ENCODE assay signal across 16 mouse cellular contexts in the genomic region with DNA sequence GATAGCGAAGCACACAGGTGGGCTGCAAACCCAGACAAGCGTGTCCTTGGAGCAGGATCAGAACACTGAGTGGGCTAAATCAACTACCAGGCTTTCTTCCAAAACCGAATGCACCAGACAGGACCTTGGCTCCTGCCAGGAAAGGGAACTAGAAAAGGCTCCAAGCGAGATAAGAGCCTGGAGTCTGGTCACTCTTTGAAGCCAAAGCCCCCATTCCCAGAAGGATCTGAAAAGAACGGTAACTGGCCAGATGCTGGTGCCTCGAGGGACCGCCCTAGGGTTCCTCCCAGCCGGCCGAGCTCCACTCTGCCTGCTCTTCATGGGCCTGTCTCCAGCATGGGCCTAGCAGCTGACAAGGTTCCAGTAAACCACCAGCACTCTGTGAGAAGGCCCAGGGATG.
DNase-seq lines count a peak whose midpoint lies in the region; ATAC-seq and TF ChIP-seq lines count a peak whose summit lies in the region.
"Had no signal": no experiment of that assay in that cellular context is flagged by ENCODE, and none has a peak within 500 bp of the region (broad histone marks: within the 10 kb centered on the region; RNA-seq: fewer than 3 reads in every experiment).

No protein-coding gene starts in this region.

- no peaks in the 10 kb centered on the region for H3K4me1 ChIP-seq in hindbrain, embryonic 16.5 days (ENCODE audit: control insufficient read depth, insufficient read depth, low read depth, low read length)
- no peaks in the 10 kb centered on the region for H3K4me1 ChIP-seq in hindbrain, embryonic 14.5 days (replicated peaks; ENCODE audit: control insufficient read depth, insufficient read depth, low read length)
- peaks cover 14% of the 10 kb centered on the region for H3K4me1 ChIP-seq in heart, adult 2 months (ENCODE audit: control insufficient read depth, insufficient read depth, low read length)
- H3K4me1 ChIP-seq: embryonic facial prominence, embryonic 12.5 days; lung, embryonic 15.5 days; midbrain, embryonic 15.5 days; neural tube, embryonic 13.5 days had no signal

- peaks cover 11% of the 10 kb centered on the region for H3K36me3 ChIP-seq in hindbrain, embryonic 16.5 days (ENCODE audit: control insufficient read depth, insufficient read depth, low read length)
- peaks cover 14% of the 10 kb centered on the region for H3K36me3 ChIP-seq in hindbrain, embryonic 14.5 days (replicated peaks; ENCODE audit: control insufficient read depth, insufficient read depth)
- peaks cover 10% of the 10 kb centered on the region for H3K36me3 ChIP-seq in heart, adult 2 months (ENCODE audit: control insufficient read depth, insufficient read depth, low read length)

- no peaks in the 10 kb centered on the region for H3K9me3 ChIP-seq in hindbrain, embryonic 16.5 days (ENCODE audit: control insufficient read depth, low read length)
- no peaks in the 10 kb centered on the region for H3K9me3 ChIP-seq in hindbrain, embryonic 14.5 days (ENCODE audit: control insufficient read depth, low read length)
- H3K9me3 ChIP-seq: embryonic facial prominence, embryonic 12.5 days; lung, embryonic 15.5 days; midbrain, embryonic 15.5 days; neural tube, embryonic 13.5 days had no signal

- 0 out of 2 replicates have a peak overlapping the region, but pooled peaks have one; percentile 12 for H3K27ac ChIP-seq in hindbrain, embryonic 16.5 days (ENCODE audit: low read depth, low read length)
- no peak overlapping the region for H3K27ac ChIP-seq in hindbrain, embryonic 14.5 days
- H3K27ac ChIP-seq in heart, adult 2 months, result peak overlapping the region; percentile 63
- H3K27ac ChIP-seq: embryonic facial prominence, embryonic 12.5 days; lung, embryonic 15.5 days; midbrain, embryonic 15.5 days; neural tube, embryonic 13.5 days had no signal

- H3K9ac ChIP-seq in hindbrain, embryonic 16.5 days (ENCODE audit: low read depth, low read length), result no peak overlapping the region
- no peak overlapping the region for H3K9ac ChIP-seq in hindbrain, embryonic 14.5 days
- 0 out of 2 replicates have a peak overlapping the region, but pooled peaks have one; percentile 28 for H3K9ac ChIP-seq in heart, adult 2 months (ENCODE audit: low read depth, low read length)
- H3K9ac ChIP-seq: embryonic facial prominence, embryonic 12.5 days; lung, embryonic 15.5 days; midbrain, embryonic 15.5 days; neural tube, embryonic 13.5 days had no signal

- intact Hi-C loops in heart, adult 2 months (cut with DNase I), result loop anchor here (1.0 kb wide), 1 partner anchor 76 kb away; no protein-coding TSS in a partner anchor
- intact Hi-C loops in heart, postnatal 25 days (cut with DNase I), result no loop called here

- H3K4me2 ChIP-seq in hindbrain, embryonic 16.5 days (ENCODE audit: low read length), result no peak overlapping the region
- no peak overlapping the region for H3K4me2 ChIP-seq in hindbrain, embryonic 14.5 days (replicated peaks)
- H3K4me2 ChIP-seq: embryonic facial prominence, embryonic 12.5 days; lung, embryonic 15.5 days; midbrain, embryonic 15.5 days; neural tube, embryonic 13.5 days had no signal

- no peaks in the 10 kb centered on the region for H3K79me2 ChIP-seq in heart, adult 2 months (replicated peaks; ENCODE audit: control insufficient read depth, insufficient read depth, low read length)

- 65% methylated on average over 9 of the region's 9 CpGs for WGBS in hindbrain, embryonic 16.5 days
- 70% methylated on average over 9 of the region's 9 CpGs for WGBS in hindbrain, embryonic 14.5 days
- 10% methylated on average over 9 of the region's 9 CpGs for WGBS in heart, adult 2 months

- no peak for TF ChIP-seq CTCF in heart, adult 2 months (IDR thresholded peaks at IDR 0.05)

- no peak for ATAC-seq in hindbrain, embryonic 16.5 days
- ATAC-seq in hindbrain, embryonic 14.5 days (ENCODE audit: low FRiP score), result no peak
- ATAC-seq: forebrain, embryonic 16.5 days; intestine, embryonic 16.5 days; midbrain, embryonic 15.5 days had no signal

- DNase-seq in hindbrain, embryonic 14.5 days (ENCODE audit: low spot score), result no peak
- peak; percentile 24 for DNase-seq in Muller cell, postnatal 12 days (ENCODE audit: inconsistent ontology term)
- peak; percentile 57 to 72 for DNase-seq in heart, adult 2 months
- DNase-seq in heart, postnatal 25 days (ENCODE audit: low spot score), result peak; percentile 45
- DNase-seq in lung, postnatal 25 days (ENCODE audit: low spot score), result no peak
- no peak for DNase-seq in natural killer cell, adult 2 months (ENCODE audit: low spot score in 2 of 2)
- DNase-seq: cerebellum, adult 9-11 months; right cerebral cortex, postnatal 14 days; thymus, postnatal 25 days had no signal

- no peak overlapping the region for H3K4me3 ChIP-seq in hindbrain, embryonic 16.5 days (ENCODE audit: low read length)
- H3K4me3 ChIP-seq in hindbrain, embryonic 14.5 days (replicated peaks; ENCODE audit: low read length), result no peak overlapping the region
- H3K4me3 ChIP-seq in heart, adult 2 months, result no peak overlapping the region
- H3K4me3 ChIP-seq: embryonic facial prominence, embryonic 12.5 days; lung, embryonic 15.5 days; midbrain, embryonic 15.5 days; neural tube, embryonic 13.5 days had no signal

- TF ChIP-seq POLR2A in heart, adult 2 months (IDR thresholded peaks at IDR 0.05; ENCODE audit: insufficient read depth, low read depth, low read length), result peak; percentile 40; the same call in 1 of the 2 replicates

- TF ChIP-seq EP300 in heart, adult 2 months (IDR thresholded peaks at IDR 0.05; ENCODE audit: insufficient read depth, low read depth, low read length), result peak; percentile 73; the same call in 1 of the 2 replicates

- no peaks in the 10 kb centered on the region for H3K27me3 ChIP-seq in hindbrain, embryonic 16.5 days (replicated peaks; ENCODE audit: control insufficient read depth, insufficient read depth, low read length)
- H3K27me3 ChIP-seq in hindbrain, embryonic 14.5 days (ENCODE audit: control insufficient read depth, insufficient read depth, low read length), result no peaks in the 10 kb centered on the region
- no peaks in the 10 kb centered on the region for H3K27me3 ChIP-seq in heart, adult 2 months (ENCODE audit: control insufficient read depth, insufficient read depth, low read length)
- H3K27me3 ChIP-seq: embryonic facial prominence, embryonic 12.5 days; lung, embryonic 15.5 days; midbrain, embryonic 15.5 days; neural tube, embryonic 13.5 days had no signal

Comparison
In these comparisons a context has a peak if more than half of its experiments do, and no peak if none do; other contexts are left out.
1. DNase-seq: peak in Muller cell, postnatal 12 days (single experiment), heart, adult 2 months (2 of 2) and heart, postnatal 25 days (single experiment); none in hindbrain, embryonic 14.5 days (single experiment), lung, postnatal 25 days (single experiment) and natural killer cell, adult 2 months (0 of 2).